Mouse (Mus musculus): Measurements from ENCODE around the gene Git2.

DNA sequence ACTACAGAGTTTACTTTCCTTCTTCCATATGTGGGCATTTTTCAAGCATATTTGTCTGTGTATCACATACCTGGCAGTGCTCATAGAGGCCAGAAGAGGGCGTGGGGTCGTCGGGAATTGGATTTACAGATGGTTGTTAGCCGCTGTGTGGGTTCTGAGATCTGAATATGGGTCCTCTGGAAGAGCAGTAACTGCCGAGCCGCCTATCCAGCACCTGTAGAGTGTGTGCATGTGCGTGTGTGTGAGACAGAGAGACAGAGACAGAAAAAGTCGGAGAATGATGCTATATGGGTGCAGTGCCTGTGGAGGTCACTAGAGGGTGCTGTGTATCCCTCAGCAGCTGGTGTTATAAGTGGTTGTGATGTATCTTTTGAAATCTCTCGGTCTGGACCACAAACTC, 48.9 kb upstream of the Git2 start:
- TF ChIP-seq CTCF (IDR thresholded peaks at IDR 0.05; ENCODE audit: extremely low read depth, insufficient read depth, insufficient read length, insufficient replicate concordance) (peak; percentile 61; the same call in 1 of the 2 replicates), POLR2A (IDR thresholded peaks at IDR 0.05; ENCODE audit: low read depth, low read length) (no peak)
